Comparison of ENCODE assay signal across 12 mouse cellular contexts in genomic region chr6:125552760-125553159, GRCm38 (mm10). TPM values are rescaled to one million over a fixed set of nuclear protein-coding genes. Genes with fewer than 3 reads are reported as not detected.
DNase-seq lines count a peak whose midpoint lies in the region.
"Had no signal": no experiment of that assay in that cellular context is flagged by ENCODE, and none has a peak within 500 bp of the region (broad histone marks: within the 10 kb centered on the region; RNA-seq: fewer than 3 reads in every experiment).

No protein-coding gene starts in this region.

- 36% methylated on average over 6 of the region's 6 CpGs for WGBS in heart, embryonic 10.5 days

- DNase-seq in kidney, postnatal 14 days, result peak; percentile 19
- no peak for DNase-seq in kidney, adult 8-10 months
- DNase-seq in heart, embryonic 10.5 days (ENCODE audit: low spot score), result no peak
- peak; percentile 18 to 30 for DNase-seq in heart, postnatal 14 days
- peak; percentile 35 for DNase-seq in lung, postnatal 14 days
- no peak for DNase-seq in thymus, adult 18-20 months
- no peak for DNase-seq in adrenal gland, postnatal 36 days
- no peak for DNase-seq in layer of hippocampus, postnatal 25 days (ENCODE audit: extremely low spot score in 1 of 2, low spot score in 1 of 2)
- DNase-seq: adrenal gland, adult 8-10 months; spleen, adult 18-20 months had no signal

- no peaks in the 10 kb centered on the region for H3K36me3 ChIP-seq in heart, embryonic 10.5 days
- H3K36me3 ChIP-seq: hindbrain, embryonic 12.5 days had no signal

- 0 out of 2 replicates have a peak overlapping the region, but pooled peaks have one; percentile 20 for H3K4me3 ChIP-seq in heart, embryonic 10.5 days
- H3K4me3 ChIP-seq: hindbrain, embryonic 12.5 days; myocyte had no signal

- H3K9me3 ChIP-seq in heart, embryonic 10.5 days, result no peaks in the 10 kb centered on the region
- H3K9me3 ChIP-seq: hindbrain, embryonic 12.5 days had no signal

- intact Hi-C loops in heart, postnatal 14 days (cut with DNase I), result no loop called here

- no peaks in the 10 kb centered on the region for H3K27me3 ChIP-seq in heart, embryonic 10.5 days (ENCODE audit: insufficient read depth, poor library complexity, severe bottlenecking)
- H3K27me3 ChIP-seq: hindbrain, embryonic 12.5 days had no signal

- H3K4me1 ChIP-seq in heart, embryonic 10.5 days, result 0 out of 2 replicates have a peak, but pooled peaks cover 5% of the 10 kb centered on the region
- H3K4me1 ChIP-seq: hindbrain, embryonic 12.5 days had no signal

- H3K27ac ChIP-seq in heart, embryonic 10.5 days, result peak overlapping the region; percentile 64
- H3K27ac ChIP-seq: hindbrain, embryonic 12.5 days had no signal

RNA-seq across cellular contexts. Expression of gene Vwf, which starts 6.2 kb away (rescaled TPM):
- 22.1 and 26.0 TPM in 2 replicates for polyA plus RNA-seq in heart, embryonic 10.5 days (2016; fragmentation: Nextera tagmentation; extraction: Ambion mirVana)
- 100 to 1,000 TPM in 1 of 2 experiments, 10 to 100 TPM in 1; 88.1 to 110 TPM for total RNA-seq in heart, postnatal 14 days (2021)
- 1 to 10 TPM; 7.6 to 7.9 TPM for total RNA-seq in adrenal gland, postnatal 36 days (2021)
- total RNA-seq in layer of hippocampus, postnatal 25 days (2021), result 10 to 100 TPM; 14.6 to 14.7 TPM

RNA-seq across cellular contexts. Expression of gene Cd9, which starts 58.2 kb away (rescaled TPM):
- polyA plus RNA-seq in heart, embryonic 10.5 days (2016; fragmentation: Nextera tagmentation; extraction: Ambion mirVana), result 70.2 and 73.2 TPM in 2 replicates
- total RNA-seq in heart, postnatal 14 days (2021), result 10 to 100 TPM; 63.4 to 69.8 TPM
- total RNA-seq in adrenal gland, postnatal 36 days (2021), result 100 to 1,000 TPM; 115 to 170 TPM
- total RNA-seq in layer of hippocampus, postnatal 25 days (2021), result 10 to 100 TPM; 78.0 to 89.7 TPM

Comparison
In these comparisons a context has a peak if more than half of its experiments do, and no peak if none do; other contexts are left out.
1. DNase-seq: peak in kidney, postnatal 14 days (single experiment), heart, postnatal 14 days (2 of 2) and lung, postnatal 14 days (single experiment); none in kidney, adult 8-10 months (0 of 2), heart, embryonic 10.5 days (single experiment), thymus, adult 18-20 months (0 of 2), adrenal gland, postnatal 36 days (0 of 2) and layer of hippocampus, postnatal 25 days (0 of 2).
2. RNA of gene Vwf, which starts 6.2 kb away (total RNA-seq): 88.1 to 110 TPM in heart, postnatal 14 days; 14.6 to 14.7 TPM in layer of hippocampus, postnatal 25 days and 7.6 to 7.9 TPM in adrenal gland, postnatal 36 days; every median in the first group is over 4 times any median in the second.